Mouse (Mus musculus): ENCODE measurements around the gene Ube2h. TPM values are rescaled to one million over a fixed set of nuclear protein-coding genes. Genes with fewer than 3 reads are reported as not detected.
A peak's percentile ranks its signal among the peaks of the same experiment; 100 is the strongest.

Ube2h gene
- total RNA-seq, 2 experiments from 2014 or later: 94.7 to 121 TPM

- DNase-seq (ENCODE audit: low spot score in 2 of 2): peak; percentile 59 to 73
These were observed 4.0 kb downstream of the Ube2h start for GRCm38 (mm10) chr6:30300372-30300771.

- no peak for DNase-seq (ENCODE audit: low spot score in 2 of 2)
These were observed 4.7 kb downstream of the Ube2h start for GRCm38 (mm10) chr6:30299683-30300082.

DNA sequence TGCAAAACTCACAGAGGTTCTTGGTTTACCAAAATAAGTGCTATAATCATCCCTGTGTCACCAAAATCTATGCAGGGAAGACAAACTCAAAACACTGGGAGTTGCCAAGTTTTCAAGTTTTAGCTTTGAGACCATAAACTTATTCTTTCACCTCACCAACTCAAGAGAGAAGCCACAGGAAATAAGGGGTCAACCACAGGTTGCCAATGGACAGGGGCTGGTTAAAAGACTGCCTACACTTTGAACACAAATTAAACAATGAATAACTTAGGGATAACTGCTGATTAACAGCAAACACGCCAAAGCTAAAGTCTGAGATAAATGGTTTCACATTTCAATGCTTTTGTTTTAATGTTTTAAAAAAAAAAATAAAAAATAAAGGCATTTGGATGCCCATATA is 5.2 kb downstream of the Ube2h start:
- no peak for DNase-seq (ENCODE audit: low spot score in 2 of 2)

- no peak for DNase-seq (ENCODE audit: low spot score in 2 of 2)
These were observed 11.8 kb downstream of the Ube2h start for GRCm38 (mm10) chr6:30292579-30292978.

DNA sequence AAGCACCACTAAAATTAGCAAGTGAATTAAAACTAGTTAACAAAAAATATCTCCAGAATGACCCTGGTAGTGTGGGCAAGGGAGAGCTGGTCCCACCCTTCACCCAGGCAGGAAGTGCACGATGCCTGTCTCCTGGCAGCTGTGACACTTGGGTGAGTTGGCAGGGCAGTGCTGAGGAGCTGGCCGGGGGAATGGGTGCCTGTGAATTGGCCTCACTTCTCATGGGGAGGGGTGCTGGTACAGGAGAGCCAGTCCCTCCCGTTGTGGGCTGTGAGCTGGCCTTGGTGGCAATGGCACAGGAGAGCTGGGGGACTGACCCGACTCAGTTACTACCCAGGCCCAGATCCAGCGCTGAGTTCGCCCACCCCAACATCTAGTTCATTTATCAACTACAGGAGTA is 16.4 kb downstream of the Ube2h start:
- no peak for DNase-seq (ENCODE audit: low spot score in 2 of 2)

DNA sequence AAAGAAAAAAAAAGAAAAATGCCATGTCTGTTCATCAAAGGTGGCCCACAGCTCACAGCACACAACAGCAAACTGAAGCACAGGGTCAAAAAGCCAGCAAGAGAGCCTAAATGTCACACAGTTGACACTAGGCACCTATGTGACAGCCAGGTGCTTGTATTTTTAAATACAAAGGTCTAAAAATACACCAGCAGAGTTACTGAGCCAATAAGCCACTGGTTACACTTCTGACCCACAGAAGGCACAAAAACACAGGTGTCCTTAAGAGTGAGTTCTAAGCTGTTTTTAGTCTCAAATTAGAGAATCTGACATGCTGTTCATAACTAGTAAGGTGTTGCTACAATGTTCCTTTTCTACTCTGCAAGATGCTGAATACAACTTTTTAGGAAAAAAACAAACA is 17.7 kb downstream of the Ube2h start:
- no peak for DNase-seq (ENCODE audit: low spot score in 2 of 2)

- no peak for DNase-seq (ENCODE audit: low spot score in 2 of 2)
These were observed 20.2 kb downstream of the Ube2h start for GRCm38 (mm10) chr6:30284177-30284576.

- DNase-seq (ENCODE audit: low spot score in 2 of 2): no peak
These were observed 22.0 kb downstream of the Ube2h start for GRCm38 (mm10) chr6:30282361-30282760.

DNA sequence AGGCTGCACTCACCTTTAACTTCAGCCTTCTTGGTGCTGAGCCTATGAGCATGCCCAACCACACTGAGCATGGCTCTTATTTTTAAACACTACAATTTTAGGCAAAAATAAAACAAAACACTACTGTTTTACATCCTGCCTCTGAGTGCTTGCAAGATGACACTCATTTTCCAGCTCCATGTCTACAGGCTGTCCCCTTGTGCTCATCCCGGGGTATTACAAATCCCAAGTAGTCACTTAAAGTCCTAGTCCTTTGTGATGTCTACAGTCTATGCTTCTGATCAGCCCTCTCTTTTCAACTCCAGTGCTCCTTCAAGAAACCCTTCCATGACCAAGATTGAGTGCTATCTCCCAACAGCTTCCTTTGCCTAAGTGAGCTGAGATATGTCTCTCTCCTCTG is 26.0 kb downstream of the Ube2h start:
- DNase-seq (ENCODE audit: low spot score in 2 of 2): no peak

DNA sequence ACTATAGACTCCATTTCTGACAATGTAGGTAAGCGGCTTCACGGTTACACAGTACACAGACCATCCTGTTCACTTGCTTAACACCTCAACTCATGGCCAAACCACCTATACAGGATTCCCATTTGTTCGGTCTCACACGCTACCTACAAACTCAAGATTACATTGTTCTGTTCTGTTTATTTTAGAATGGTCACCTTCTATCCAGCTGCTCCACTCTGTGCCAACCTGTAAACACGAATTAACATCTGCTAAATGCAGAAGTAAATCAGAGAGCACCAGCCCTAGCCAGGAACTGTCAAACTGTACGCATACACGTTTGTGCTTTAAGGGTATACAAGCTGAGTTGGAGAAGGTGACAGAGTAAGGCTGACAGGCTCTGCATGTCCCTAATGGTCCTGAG is 27.5 kb downstream of the Ube2h start:
- no peak for DNase-seq (ENCODE audit: low spot score in 2 of 2)

GRCm38 (mm10) chr6:30276375-30276774 is 28.0 kb downstream of the Ube2h start:
- DNase-seq (ENCODE audit: low spot score in 2 of 2): peak in 1 of 2 experiments; percentile 45

GRCm38 (mm10) chr6:30275159-30275847 is 29.0 kb downstream of the Ube2h start:
- DNase-seq (ENCODE audit: low spot score in 2 of 2): no peak

- DNase-seq (ENCODE audit: low spot score in 2 of 2): no peak
These were observed 31.4 kb downstream of the Ube2h start for GRCm38 (mm10) chr6:30272911-30273310.

GRCm38 (mm10) chr6:30272338-30272905 is 31.9 kb downstream of the Ube2h start:
- no peak for DNase-seq (ENCODE audit: low spot score in 2 of 2)

DNA sequence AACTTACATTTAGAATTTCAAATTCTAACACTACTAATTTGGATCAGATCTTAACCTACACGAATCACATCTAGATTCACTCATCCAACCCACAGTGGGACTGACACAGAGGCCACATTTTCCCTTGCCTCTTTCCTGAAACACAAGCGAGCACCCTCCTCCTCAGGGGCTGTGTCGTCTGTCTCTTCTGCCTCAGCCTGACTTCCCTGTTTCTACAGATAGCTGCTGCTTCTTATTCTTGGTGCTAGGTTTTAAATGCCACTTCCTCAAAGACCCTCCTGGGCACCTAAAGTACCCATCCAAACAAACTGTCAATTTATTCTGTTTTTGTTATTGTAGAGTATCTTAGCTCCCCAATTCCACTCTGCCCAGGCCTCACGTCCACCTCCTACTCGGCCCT is 34.5 kb downstream of the Ube2h start:
- DNase-seq (ENCODE audit: low spot score in 2 of 2): no peak

- DNase-seq (ENCODE audit: low spot score in 2 of 2): no peak
These were observed 36.9 kb downstream of the Ube2h start for GRCm38 (mm10) chr6:30267486-30267885.

DNA sequence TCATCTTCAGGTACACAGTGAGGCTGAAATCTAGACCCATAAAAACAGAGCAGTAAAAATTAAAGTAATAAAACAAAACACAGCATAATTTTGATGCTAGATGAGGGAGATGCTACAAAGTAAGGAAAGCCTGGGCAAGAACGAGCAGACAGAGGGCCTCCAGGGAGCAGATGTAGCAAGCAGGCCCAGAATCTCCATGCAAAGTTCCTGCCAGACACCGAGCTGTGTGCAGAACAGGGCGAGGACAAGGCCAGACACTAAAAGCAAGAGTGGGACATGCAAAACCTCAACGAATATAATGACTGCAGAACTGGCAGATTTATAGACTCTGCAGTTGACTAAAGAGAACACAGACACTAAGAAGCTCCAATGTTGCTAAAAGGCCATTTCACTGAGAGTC is 38.9 kb downstream of the Ube2h start:
- DNase-seq (ENCODE audit: low spot score in 2 of 2): no peak

DNA sequence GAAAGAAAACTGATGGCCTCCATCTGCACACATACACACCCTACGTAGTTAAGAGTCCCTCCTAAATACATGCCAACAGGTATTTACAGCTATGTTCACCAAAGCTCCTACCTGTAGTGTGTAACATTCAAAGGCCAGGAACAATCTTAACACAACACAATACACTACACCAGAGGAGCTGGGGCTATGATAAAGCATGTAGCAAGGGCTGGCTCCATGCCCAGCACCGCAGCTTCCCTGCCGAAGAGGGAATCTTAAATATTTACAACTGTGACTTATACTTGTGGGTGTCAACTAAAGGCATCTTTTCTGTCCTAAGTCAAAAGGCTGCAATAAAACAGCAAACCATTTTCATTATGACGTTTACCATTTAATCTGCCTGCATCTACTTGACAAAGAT is 41.3 kb downstream of the Ube2h start:
- no peak for DNase-seq (ENCODE audit: low spot score in 2 of 2)

- no peak for DNase-seq (ENCODE audit: low spot score in 2 of 2)
These were observed 45.1 kb downstream of the Ube2h start for GRCm38 (mm10) chr6:30259271-30259670.

DNA sequence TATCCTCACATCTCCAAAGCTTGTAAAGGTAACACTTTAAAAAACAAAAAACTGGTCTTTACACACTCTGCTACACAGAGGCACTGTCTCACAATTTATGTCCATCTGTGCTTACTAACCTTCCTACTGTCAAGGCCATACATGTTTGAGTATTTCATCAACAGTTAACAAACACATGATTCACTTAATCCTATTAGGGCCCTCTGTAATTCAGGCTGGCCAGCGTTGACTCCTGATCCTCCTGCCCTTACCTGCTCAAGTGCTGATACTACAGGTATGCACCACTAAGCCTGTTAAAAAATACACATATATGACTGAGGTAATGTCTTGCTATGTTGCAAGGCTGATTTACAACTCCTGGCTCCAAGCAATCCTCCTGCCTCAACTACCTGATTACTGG is 46.4 kb downstream of the Ube2h start:
- DNase-seq (ENCODE audit: low spot score in 2 of 2): no peak

- no peak for DNase-seq (ENCODE audit: low spot score in 2 of 2)
These were observed 48.5 kb downstream of the Ube2h start for GRCm38 (mm10) chr6:30255846-30256245.

DNA sequence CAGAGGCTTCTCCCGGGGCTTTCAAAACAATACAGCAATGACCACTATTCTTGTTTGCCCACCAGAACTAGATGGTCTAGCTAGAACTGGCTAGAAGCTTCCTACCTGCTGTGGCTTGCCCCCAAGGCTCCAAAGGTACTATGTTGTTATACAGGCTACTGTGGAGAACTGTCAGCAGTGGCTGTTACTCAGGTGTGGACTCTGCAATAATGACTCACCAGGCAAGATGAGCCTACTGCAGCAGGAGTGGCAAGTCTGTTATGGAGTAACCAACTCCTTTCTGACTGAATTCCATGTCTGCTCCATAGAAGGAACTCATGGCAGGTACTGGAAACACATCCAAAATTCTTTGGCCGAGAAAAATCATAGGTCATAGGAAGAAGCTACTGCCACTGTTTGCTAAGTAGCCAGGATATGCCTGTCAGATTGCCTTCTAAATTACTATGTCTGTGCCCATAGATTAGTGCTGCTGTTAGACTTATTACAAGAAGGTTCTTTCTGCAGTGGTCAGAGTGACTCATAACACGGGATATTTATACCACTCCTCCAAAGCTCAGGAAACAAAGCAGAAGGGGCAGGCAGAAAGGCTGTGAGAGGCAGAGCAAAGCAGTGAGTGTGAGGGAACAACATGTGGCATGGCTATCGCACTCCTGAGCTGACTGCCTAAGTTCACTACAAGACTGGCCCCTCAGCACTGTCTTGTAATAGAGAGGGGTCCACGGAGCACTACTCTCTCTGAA is 51.9 kb downstream of the Ube2h start:
- DNase-seq (ENCODE audit: low spot score in 2 of 2): no peak
